Mouse (Mus musculus) spleen, adult 2 months (tissue): ENCODE data around the gene Prph. TPM values are rescaled to one million over a fixed set of nuclear protein-coding genes. Genes with fewer than 3 reads are reported as not detected.
A peak's percentile ranks its signal among the peaks of the same experiment; 100 is the strongest.
"Not testable (repeated sequence)": the region's sequence is repeated elsewhere in the genome, so short reads cannot be mapped to it uniquely, and the experiment has no call there.

Experiments
- DNase-seq, 2 experiments: peaks; one replicate each; pipeline versions ENCODE4 v3.0.0 to v3.0.0-alpha.2; 2012 to 2021; ENCODE audit warnings: low spot score in 2 of 2, low read depth in 1 of 2
- H3K27ac ChIP-seq: fragments of 200-500 bp; 2 replicates; pipeline ENCODE4 v1.5.1; 2012; ENCODE audit warnings: low read length, inconsistent platforms; ENCODE audit not compliant: insufficient read depth
- H3K27me3 ChIP-seq: fragments of 200-500 bp; 2 replicates; pipeline ENCODE4 v1.6.1; 2012; ENCODE audit warnings: mild to moderate bottlenecking, moderate library complexity, low read length, inconsistent platforms; ENCODE audit not compliant: control insufficient read depth, insufficient read depth
- H3K36me3 ChIP-seq: fragments of 200-500 bp; 2 replicates; pipeline ENCODE4 v1.6.1; 2012; ENCODE audit warnings: mild to moderate bottlenecking, low read length, inconsistent platforms; ENCODE audit not compliant: control insufficient read depth, insufficient read depth
- H3K4me1 ChIP-seq: fragments of 200-500 bp; 2 replicates; pipeline ENCODE4 v1.6.1; 2011; ENCODE audit warnings: inconsistent platforms; ENCODE audit not compliant: control insufficient read depth, insufficient read depth, insufficient read length
- H3K4me3 ChIP-seq: fragments of 200-500 bp; 2 replicates; pipeline ENCODE4 v1.5.1; 2011; ENCODE audit warnings: mild to moderate bottlenecking, inconsistent platforms; ENCODE audit not compliant: insufficient read depth, insufficient read length; ENCODE audit errors: extremely low read depth
- CTCF ChIP-seq: fragments of 200-500 bp; IDR thresholded peaks from 2 replicates; pipeline ENCODE4 v1.5.1; 2011; ENCODE audit warnings: mild to moderate bottlenecking, inconsistent platforms; ENCODE audit not compliant: insufficient read depth, insufficient read length, insufficient replicate concordance; ENCODE audit errors: extremely low read depth
- POLR2A ChIP-seq: fragments of 200-500 bp; IDR thresholded peaks from 2 replicates; pipeline ENCODE4 v1.6.1; 2011; ENCODE audit warnings: low read depth, low read length, inconsistent platforms
- WGBS: fragments of 180-500 bp; shearing (Covaris S2); methylation state at CpG from one replicate; pipeline ENCODE4 v1.1.7; 2018; 5-methylcytosine and 5-hydroxymethylcytosine counted together
- polyA plus RNA-seq: library from polyadenylated mRNA; depleted of rRNA; stranded (reverse); fragments of >200 nt; gene quantifications from 2 replicates; pipeline ENCODE4 v1.2.3, GENCODE M21; 2012

The Prph gene
- polyA plus RNA-seq, 1 experiment, result 0.99 TPM

DNA sequence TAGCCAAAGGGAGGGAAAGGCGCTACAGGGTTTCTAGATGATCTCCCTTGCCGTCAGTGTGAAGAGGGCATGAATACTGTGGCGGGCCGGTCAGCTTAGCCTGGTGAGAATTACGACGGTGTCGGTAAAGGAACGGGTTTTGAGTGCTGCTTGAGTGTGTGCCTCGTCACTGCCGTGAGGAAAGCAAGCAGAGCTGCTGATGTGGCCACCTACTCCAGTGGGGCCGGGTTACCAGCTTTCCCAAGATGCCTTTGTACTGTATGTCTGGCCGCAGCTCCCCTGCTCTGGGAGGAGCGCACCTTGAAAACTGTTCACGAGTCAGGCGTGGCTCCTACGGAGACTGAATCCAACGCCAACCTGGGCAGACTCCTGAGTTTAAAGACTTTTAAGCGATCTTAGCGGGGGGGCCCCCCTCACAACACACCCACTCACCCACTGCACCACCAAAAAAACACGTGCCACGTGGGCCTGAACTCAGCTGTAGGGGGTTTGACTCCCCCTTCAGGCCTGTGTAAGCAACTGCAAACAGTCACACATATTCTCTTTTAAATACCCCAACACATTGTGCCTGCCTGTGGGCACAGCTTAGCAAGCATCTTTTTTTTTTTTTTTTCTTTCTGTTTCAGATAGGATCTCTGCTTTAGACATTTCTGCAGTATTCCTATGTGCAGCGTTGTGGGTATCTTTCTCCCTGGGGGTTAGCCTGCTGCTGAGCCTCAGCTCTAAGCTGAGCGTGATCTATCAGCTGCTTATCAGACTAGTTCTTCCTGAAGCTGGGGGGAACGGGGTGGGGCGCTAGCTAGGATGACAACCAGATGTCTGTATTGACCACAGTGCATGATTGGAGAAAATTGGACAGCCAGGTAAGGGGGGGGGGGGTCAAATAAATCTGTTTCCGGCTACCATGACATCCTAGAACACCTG is 14.7 kb upstream of the Prph start:
- no peaks in the 10 kb centered on the region for H3K4me1 ChIP-seq
- no peak for DNase-seq
- TF ChIP-seq CTCF, result no peak
- no peak for TF ChIP-seq POLR2A
- H3K27me3 ChIP-seq, result no peaks in the 10 kb centered on the region
- no peak overlapping the region for H3K4me3 ChIP-seq
- no peak overlapping the region for H3K27ac ChIP-seq
- peaks cover 11% of the 10 kb centered on the region for H3K36me3 ChIP-seq
- WGBS, result 84% methylated on average over 26 of the region's 26 CpGs

DNA sequence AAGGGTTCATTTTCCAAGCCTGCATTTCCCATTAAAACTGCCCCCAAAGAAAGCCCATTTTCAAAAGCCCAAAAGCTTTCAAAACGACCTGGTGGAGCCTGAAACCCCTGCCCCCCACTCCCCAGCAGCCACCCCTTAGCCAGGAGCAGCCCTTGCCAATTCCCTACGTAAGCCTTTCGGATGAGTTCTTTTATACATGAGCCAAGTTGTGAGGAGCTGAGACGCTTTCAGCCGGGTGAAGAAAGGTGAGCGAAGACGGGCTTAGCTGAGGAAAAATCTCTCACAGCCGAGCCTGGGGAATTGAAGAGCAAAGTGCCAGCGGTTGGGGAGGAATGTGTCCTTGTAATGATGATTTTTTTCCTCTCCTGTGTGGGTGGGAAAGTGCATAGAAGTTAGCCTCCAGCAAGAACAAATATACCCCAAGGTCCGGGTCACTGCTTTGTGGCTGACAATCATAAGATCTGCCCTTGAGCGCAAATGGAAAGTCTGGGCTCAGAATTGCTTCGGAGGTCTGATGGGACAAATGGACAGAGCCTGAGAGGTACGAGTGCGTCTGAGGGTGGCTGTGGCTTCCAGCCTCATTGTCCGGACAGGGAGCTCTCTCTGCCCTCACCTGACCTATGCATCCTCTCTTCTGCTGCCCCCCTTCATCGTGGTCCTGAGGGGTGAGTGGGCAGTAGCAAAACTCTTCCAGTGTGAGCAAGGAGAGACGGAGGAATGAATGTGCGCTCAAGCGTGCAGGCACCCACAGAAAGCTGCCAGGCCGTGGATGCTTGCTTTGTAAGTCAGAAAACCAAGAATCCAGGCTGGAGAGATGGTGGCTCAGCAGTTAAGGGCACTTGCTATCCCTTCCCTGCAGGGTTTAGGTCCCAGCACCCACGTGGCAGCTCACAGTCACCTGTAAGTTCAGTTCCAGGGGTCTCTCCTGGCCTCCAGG is 13.8 kb upstream of the Prph start:
- Histone ChIP-seq H3K27ac (no peak overlapping the region), H3K4me3 (no peak overlapping the region), H3K36me3 (peaks cover 5% of the 10 kb centered on the region), H3K4me1 (no peaks in the 10 kb centered on the region), H3K27me3 (no peaks in the 10 kb centered on the region)
- DNase-seq, result no peak
- 82% methylated on average over 21 of the region's 21 CpGs for WGBS
- TF ChIP-seq CTCF (no peak), POLR2A (no peak)

DNA sequence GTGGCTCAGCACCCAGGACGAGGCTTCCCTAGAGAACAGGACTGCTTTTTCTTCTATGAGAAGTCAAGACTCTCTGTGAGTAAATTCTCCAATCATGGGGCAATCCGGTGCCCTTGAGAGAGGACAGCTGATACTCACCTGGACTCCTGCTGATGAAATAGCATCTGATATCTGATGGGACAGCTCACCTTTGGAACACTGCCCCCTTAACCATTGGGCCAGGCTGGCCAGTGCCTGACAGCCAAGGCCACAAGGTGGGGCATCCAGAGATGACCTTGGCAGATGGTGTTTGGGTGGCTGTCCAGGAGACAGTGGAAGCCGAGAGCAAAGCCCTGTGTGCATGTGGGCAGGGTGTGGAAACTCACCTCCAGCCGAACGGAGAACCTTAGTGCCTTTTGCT is 12.6 kb upstream of the Prph start:
- DNase-seq, result no peak
- H3K4me1 ChIP-seq, result no peaks in the 10 kb centered on the region
- no peaks in the 10 kb centered on the region for H3K27me3 ChIP-seq
- H3K4me3 ChIP-seq, result no peak overlapping the region
- TF ChIP-seq POLR2A (no peak), CTCF (no peak)
- no peak overlapping the region for H3K27ac ChIP-seq
- 91% methylated on average over 5 of the region's 5 CpGs for WGBS
- no peaks in the 10 kb centered on the region for H3K36me3 ChIP-seq

DNA sequence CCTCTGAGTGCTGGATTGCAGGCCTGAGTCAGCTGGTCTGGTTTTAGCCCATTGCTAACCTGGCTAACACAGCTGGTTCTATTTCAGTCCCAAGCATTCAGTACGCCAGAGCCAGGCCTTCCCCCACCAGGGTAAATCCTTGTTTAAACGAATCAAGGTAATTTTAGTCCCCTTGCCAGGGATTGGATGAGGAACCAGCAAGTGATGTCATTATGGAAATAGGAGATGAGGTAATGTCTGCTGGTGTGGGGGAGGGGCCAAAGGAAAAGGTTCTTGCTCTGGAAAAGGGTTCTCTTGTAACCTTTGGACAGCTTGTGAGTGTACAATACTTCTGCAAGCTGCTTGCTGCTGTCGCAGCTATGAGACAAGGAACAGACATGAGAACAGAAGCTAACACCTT is 10.1 kb upstream of the Prph start:
- Histone ChIP-seq H3K27ac (no peak overlapping the region), H3K36me3 (no peaks in the 10 kb centered on the region), H3K4me1 (no peaks in the 10 kb centered on the region), H3K27me3 (no peaks in the 10 kb centered on the region), H3K4me3 (no peak overlapping the region)
- WGBS, result 76% methylated on average over 3 of the region's 3 CpGs
- no peak for TF ChIP-seq CTCF
- DNase-seq, result no peak

GRCm38 (mm10) chr15:99045734-99046133 is 9.2 kb upstream of the Prph start:
- not testable (repeated sequence) for H3K4me3 ChIP-seq, DNase-seq, H3K4me1 ChIP-seq, H3K27ac ChIP-seq, H3K36me3 ChIP-seq, H3K27me3 ChIP-seq
- WGBS, result 88% methylated on average over 6 of the region's 6 CpGs

DNA sequence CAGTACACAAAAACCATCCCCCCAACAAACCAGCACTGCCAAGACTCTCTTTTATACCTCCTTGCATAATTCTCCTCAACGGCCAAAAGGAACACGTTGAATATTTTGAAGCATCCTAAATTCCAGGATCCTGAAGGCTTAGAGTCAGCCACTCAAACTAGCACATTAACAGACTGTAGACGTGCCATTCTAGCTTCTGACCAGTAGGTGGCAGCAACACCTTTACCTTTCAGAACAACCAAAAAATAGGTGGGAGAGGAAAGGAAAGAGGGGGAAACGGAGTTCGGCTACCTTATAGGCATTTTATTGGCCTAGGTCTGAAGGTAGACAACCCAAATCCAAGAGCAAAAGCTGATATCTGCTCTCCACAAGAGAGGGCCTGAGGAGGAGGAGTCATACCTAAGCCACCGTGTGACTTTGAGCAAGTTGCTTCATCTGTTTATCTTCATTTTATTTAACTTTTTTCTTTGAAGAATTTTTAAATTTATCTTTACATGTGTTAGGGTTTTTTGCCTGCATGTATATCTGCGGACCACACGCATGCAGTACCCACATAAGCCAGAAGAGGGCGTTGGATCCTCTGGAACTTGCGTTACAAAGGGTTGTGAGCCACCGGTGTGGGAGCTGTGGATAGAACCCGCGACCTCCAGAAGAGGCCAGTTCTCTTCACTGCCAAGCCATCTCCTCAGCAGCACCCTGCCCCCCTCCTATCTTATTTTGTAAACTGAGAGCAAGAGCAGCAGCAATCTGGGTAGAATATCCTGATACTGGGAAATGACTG is 5.3 kb upstream of the Prph start:
- Histone ChIP-seq H3K4me1 (peaks cover 2% of the 10 kb centered on the region; the same call in 1 of the 2 replicates), H3K27me3 (no peaks in the 10 kb centered on the region), H3K27ac (no peak overlapping the region), H3K4me3 (no peak overlapping the region), H3K36me3 (no peaks in the 10 kb centered on the region)
- 38% methylated on average over 13 of the region's 13 CpGs for WGBS
- peak in 1 of 2 experiments; percentile 24 for DNase-seq
- TF ChIP-seq CTCF (peak; percentile 24; the same call in 1 of the 2 replicates), POLR2A (no peak)
